Mouse (Mus musculus): ENCODE results near the gene Itpa. TPM values are rescaled to one million over a fixed set of nuclear protein-coding genes. Genes with fewer than 3 reads are reported as not detected.

Gene Itpa
- polyA plus RNA-seq, 1 experiment, result 26.1 TPM

DNA sequence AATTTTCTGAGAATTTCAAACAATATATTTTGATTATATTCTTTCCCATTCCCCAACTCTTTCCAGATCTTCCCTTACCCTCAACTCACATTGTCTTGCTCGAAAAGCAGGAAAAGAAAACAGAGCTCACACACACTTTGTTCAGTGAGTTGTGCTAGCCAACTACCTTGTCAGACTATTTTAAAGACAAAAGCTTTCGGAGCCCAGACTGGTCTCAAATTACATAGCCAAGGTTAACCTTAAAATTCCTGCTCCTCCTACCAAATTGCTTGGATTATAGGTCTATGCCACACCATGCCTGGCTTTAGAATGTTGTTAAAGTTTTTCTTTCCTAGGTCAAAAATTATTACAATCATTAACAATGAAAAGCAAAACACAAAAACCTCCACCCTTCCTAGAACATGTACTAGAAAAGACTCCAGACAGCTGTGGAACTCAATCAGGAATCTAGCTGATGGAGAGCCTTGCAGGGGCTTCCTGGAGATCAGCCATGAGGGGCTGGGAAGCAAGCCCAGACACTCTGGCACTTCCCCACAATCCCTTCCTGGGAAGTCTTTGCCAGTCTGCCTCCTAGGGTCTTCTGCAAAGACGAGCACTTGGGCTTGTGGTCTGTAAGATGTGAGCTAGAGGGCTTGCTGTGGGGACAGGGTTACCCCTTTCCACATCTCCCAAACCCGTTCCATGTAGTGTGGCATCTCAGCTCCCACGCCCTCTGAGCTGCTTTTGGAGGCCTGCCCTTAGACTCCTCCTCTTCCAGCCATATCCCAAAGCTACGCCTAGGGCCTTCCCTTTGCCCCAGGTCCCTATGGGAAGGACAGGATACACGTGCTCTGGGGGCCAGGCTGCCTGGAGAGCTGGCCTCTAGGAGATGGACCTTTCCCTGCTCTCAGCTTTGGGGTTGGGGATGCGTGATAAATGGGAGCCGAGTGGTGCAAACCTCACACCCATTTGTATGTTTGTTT is 36.9 kb downstream of the Itpa start:
- Histone ChIP-seq H3K4me3 (ENCODE audit: control insufficient read depth, low read depth, low read length) (no peak overlapping the region), H3K4me1 (ENCODE audit: control insufficient read depth, insufficient read depth, low read length) (no peaks in the 10 kb centered on the region), H3K36me3 (ENCODE audit: control insufficient read depth, insufficient read depth, low read length) (no peaks in the 10 kb centered on the region; the same call in 1 of the 2 replicates), H3K27ac (ENCODE audit: control insufficient read depth, insufficient read depth, low read depth, low read length) (no peak overlapping the region), H3K27me3 (ENCODE audit: control insufficient read depth, insufficient read depth, low read length) (no peaks in the 10 kb centered on the region)
- TF ChIP-seq POLR2A (IDR thresholded peaks at IDR 0.05; ENCODE audit: control insufficient read depth, low read depth, low read length) (no peak), CTCF (IDR thresholded peaks at IDR 0.05; ENCODE audit: control insufficient read depth, insufficient read depth, insufficient replicate concordance, low read depth, low read length) (no peak)

DNA sequence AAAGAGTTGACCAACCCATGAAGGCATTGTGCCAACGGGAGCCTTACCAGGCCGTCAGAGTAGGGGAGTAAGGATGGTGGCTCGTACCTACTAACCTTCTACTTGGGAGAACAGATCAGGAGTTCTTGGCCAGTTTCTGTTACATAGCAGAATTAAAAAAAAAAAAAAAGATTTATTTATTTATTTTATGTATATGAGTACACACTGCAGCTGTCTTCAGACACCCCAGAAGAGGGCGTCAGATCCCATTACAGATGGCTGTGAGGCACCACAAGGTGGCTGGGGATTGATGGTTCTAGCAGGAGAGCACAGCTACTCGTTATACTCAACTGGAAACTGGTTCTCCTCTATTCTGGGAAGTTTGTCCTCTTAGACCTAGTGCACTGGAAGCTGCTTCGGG is 37.8 kb downstream of the Itpa start:
- TF ChIP-seq CTCF (IDR thresholded peaks at IDR 0.05; ENCODE audit: control insufficient read depth, insufficient read depth, insufficient replicate concordance, low read depth, low read length) (no peak), POLR2A (IDR thresholded peaks at IDR 0.05; ENCODE audit: control insufficient read depth, low read depth, low read length) (no peak)
- Histone ChIP-seq H3K27me3 (ENCODE audit: control insufficient read depth, insufficient read depth, low read length) (no peaks in the 10 kb centered on the region), H3K27ac (ENCODE audit: control insufficient read depth, insufficient read depth, low read depth, low read length) (no peak overlapping the region), H3K4me3 (ENCODE audit: control insufficient read depth, low read depth, low read length) (no peak overlapping the region), H3K4me1 (ENCODE audit: control insufficient read depth, insufficient read depth, low read length) (no peaks in the 10 kb centered on the region), H3K36me3 (ENCODE audit: control insufficient read depth, insufficient read depth, low read length) (no peaks in the 10 kb centered on the region; the same call in 1 of the 2 replicates)

DNA sequence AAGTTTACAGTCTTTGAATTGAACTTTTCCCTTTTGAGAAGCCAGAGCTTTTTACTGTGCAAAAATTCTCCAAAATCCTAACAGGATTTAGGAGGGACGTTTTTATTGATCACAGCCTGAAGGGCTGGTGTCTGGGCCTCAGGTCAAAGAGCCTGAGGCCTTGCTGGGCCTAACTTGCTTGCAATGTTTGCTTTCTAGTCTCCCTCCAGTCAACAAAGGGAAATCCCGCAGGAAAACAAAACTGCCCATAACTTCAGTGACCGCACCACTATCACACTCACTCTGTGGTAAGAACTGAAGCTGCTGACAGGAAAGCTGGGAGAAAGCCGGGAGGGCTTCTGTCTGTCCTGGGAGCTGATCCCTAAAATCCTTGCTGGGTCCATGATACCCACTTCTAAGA is 39.2 kb downstream of the Itpa start:
- no peak overlapping the region for H3K27ac ChIP-seq (ENCODE audit: control insufficient read depth, insufficient read depth, low read depth, low read length)
- no peak for TF ChIP-seq POLR2A (IDR thresholded peaks at IDR 0.05; ENCODE audit: control insufficient read depth, low read depth, low read length)
- TF ChIP-seq CTCF (IDR thresholded peaks at IDR 0.05; ENCODE audit: control insufficient read depth, insufficient read depth, insufficient replicate concordance, low read depth, low read length), result no peak
- peaks cover 2% of the 10 kb centered on the region; the same call in 1 of the 2 replicates for H3K36me3 ChIP-seq (ENCODE audit: control insufficient read depth, insufficient read depth, low read length)

DNA sequence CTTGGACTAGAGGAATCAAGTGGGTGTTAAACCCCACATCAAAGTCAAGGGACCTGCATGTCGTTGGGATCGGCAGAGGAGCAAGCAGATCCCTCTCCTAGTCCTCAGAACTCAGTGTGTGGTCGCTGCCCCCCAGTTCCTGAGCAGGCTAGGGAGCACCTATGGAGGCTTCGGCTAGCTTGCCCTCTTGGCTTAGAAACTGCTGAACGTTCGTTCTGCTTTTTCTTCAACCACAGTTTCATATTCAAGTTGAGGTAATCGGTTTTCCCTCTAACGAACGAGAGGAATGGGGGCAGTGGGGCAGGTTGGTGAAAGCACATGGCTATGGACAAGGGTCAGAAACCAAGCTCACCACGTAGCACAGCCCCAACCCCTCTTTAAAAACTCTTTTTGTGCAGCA is 39.6 kb downstream of the Itpa start:
- TF ChIP-seq CTCF (IDR thresholded peaks at IDR 0.05; ENCODE audit: control insufficient read depth, insufficient read depth, insufficient replicate concordance, low read depth, low read length), result no peak
- no peak for TF ChIP-seq POLR2A (IDR thresholded peaks at IDR 0.05; ENCODE audit: control insufficient read depth, low read depth, low read length)
- no peak overlapping the region for H3K27ac ChIP-seq (ENCODE audit: control insufficient read depth, insufficient read depth, low read depth, low read length)
- no peaks in the 10 kb centered on the region for H3K27me3 ChIP-seq (ENCODE audit: control insufficient read depth, insufficient read depth, low read length)

More for the DNA sequence above, 39.2 kb downstream of the Itpa start:
- Histone ChIP-seq H3K27me3 (ENCODE audit: control insufficient read depth, insufficient read depth, low read length) (no peaks in the 10 kb centered on the region), H3K4me3 (ENCODE audit: control insufficient read depth, low read depth, low read length) (no peak overlapping the region), H3K4me1 (ENCODE audit: control insufficient read depth, insufficient read depth, low read length) (no peaks in the 10 kb centered on the region)

DNA sequence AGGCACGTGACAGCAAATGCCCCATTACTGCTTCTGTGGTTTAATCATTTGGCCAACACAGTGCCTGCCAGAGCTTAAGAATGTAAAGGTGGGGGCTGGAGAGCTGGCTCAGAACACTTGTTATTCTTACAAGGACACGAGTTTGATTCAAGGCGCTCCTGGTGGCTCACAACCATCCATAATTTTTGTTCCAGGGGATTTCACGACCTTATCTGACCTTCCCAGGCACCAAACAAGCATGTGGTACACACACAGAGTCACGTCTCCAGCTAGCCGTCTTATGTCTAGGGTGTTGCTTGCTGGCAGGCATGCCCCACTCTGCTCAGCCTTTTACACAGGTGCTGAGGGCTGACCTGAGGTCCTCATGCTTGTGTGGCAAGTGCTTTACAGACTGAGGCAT is 50.5 kb downstream of the Itpa start:
- TF ChIP-seq POLR2A (IDR thresholded peaks at IDR 0.05; ENCODE audit: control insufficient read depth, low read depth, low read length) (no peak), CTCF (IDR thresholded peaks at IDR 0.05; ENCODE audit: control insufficient read depth, insufficient read depth, insufficient replicate concordance, low read depth, low read length) (no peak)

More for the DNA sequence above, 39.6 kb downstream of the Itpa start:
- H3K4me1 ChIP-seq (ENCODE audit: control insufficient read depth, insufficient read depth, low read length), result no peaks in the 10 kb centered on the region
- H3K36me3 ChIP-seq (ENCODE audit: control insufficient read depth, insufficient read depth, low read length), result peaks cover 2% of the 10 kb centered on the region; the same call in 1 of the 2 replicates
- H3K4me3 ChIP-seq (ENCODE audit: control insufficient read depth, low read depth, low read length), result no peak overlapping the region

DNA sequence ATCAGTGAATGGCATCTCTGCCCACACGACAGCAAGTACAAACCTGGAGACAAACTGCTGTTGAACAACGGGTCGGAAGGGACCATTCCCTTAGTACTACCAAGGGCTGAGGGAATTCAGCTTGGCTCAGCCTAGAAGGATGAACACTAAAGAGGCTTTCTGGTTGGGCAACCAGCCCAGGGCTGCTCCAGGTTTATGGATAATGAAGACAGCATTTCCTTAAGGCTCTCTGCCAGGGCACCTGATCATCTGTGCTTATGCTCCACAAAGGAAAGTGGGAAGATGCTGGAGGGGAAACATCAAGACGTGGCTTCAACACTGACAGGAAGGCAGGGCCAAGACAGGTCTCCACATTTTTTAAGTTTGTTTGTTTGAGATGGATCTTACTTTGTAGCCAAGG is 57.0 kb downstream of the Itpa start:
- no peak for TF ChIP-seq POLR2A (IDR thresholded peaks at IDR 0.05; ENCODE audit: control insufficient read depth, low read depth, low read length)
- TF ChIP-seq CTCF (IDR thresholded peaks at IDR 0.05; ENCODE audit: control insufficient read depth, insufficient read depth, insufficient replicate concordance, low read depth, low read length), result no peak
- Histone ChIP-seq H3K36me3 (ENCODE audit: control insufficient read depth, insufficient read depth, low read length) (peaks cover 2% of the 10 kb centered on the region), H3K27me3 (ENCODE audit: control insufficient read depth, insufficient read depth, low read length) (no peaks in the 10 kb centered on the region)

More for the DNA sequence above, 50.5 kb downstream of the Itpa start:
- no peak overlapping the region for H3K4me3 ChIP-seq (ENCODE audit: control insufficient read depth, low read depth, low read length)
- H3K27ac ChIP-seq (ENCODE audit: control insufficient read depth, insufficient read depth, low read depth, low read length), result no peak overlapping the region
- peaks cover 3% of the 10 kb centered on the region for H3K36me3 ChIP-seq (ENCODE audit: control insufficient read depth, insufficient read depth, low read length)
- no peaks in the 10 kb centered on the region for H3K27me3 ChIP-seq (ENCODE audit: control insufficient read depth, insufficient read depth, low read length)
- no peaks in the 10 kb centered on the region for H3K4me1 ChIP-seq (ENCODE audit: control insufficient read depth, insufficient read depth, low read length)

DNA sequence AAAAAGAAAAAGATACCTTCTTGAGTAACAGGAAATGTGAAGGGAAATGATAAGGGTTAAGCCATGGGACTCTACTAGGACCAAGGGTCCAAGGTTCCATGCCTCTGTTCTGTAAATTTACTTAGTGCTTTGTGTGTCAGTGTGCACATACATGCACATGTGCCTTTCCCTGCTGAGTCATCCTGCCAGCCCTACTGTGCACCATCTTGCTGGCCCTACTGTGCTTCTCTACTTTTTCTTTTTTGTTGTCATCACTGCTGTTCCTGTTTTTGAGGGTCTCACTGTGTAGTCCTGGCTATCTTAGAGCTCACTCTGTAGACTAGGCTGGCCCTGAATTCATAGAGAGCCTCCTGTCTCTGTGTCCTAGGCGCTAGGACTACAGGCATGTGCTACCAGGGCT is 60.3 kb downstream of the Itpa start:
- Histone ChIP-seq H3K4me1 (ENCODE audit: control insufficient read depth, insufficient read depth, low read length) (no peaks in the 10 kb centered on the region), H3K27ac (ENCODE audit: control insufficient read depth, insufficient read depth, low read depth, low read length) (no peak overlapping the region), H3K36me3 (ENCODE audit: control insufficient read depth, insufficient read depth, low read length) (peaks cover 3% of the 10 kb centered on the region), H3K4me3 (ENCODE audit: control insufficient read depth, low read depth, low read length) (no peak overlapping the region), H3K27me3 (ENCODE audit: control insufficient read depth, insufficient read depth, low read length) (no peaks in the 10 kb centered on the region)
- TF ChIP-seq POLR2A (IDR thresholded peaks at IDR 0.05; ENCODE audit: control insufficient read depth, low read depth, low read length) (no peak), CTCF (IDR thresholded peaks at IDR 0.05; ENCODE audit: control insufficient read depth, insufficient read depth, insufficient replicate concordance, low read depth, low read length) (no peak)

More for the DNA sequence above, 57.0 kb downstream of the Itpa start:
- Histone ChIP-seq H3K4me1 (ENCODE audit: control insufficient read depth, insufficient read depth, low read length) (no peaks in the 10 kb centered on the region), H3K4me3 (ENCODE audit: control insufficient read depth, low read depth, low read length) (no peak overlapping the region), H3K27ac (ENCODE audit: control insufficient read depth, insufficient read depth, low read depth, low read length) (no peak overlapping the region)

Data from testis, adult 2 months (tissue).